Mouse (Mus musculus) lung, postnatal 0 days (tissue): ENCODE results near the gene Calcoco2.

ENCODE experiments used
- CTCF ChIP-seq: IDR thresholded peaks from 2 replicates; pipeline ENCODE4 v1.5.1; 2016; ENCODE audit warnings: antibody characterized with exemption, mild to moderate bottlenecking
- EP300 ChIP-seq: IDR thresholded peaks from 2 replicates; pipeline ENCODE4 v1.6.1; 2016; ENCODE audit warnings: antibody characterized with exemption, mild to moderate bottlenecking, control low read depth

DNA sequence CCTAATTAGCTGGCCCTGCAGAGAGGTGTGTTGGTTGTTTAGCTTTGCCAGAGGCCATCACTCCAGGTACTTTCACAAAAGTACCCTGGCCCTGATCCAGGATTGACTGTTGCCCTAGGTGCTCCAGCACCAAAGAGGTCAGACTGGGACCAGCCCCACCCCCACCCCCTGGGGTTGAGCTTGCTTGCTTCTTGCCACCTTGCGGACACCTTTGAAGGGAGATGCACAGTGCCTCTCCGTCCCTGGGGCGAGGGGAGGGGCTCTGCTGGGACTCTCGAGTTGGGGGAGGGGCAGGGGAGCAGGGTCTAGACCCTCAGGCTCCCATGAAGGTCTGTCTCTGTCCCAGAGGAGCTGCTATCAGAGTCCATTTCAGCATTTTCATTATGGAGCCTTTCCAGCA is 61.8 kb downstream of the Calcoco2 start:
- TF ChIP-seq EP300 (no peak), CTCF (no peak)
